Mouse (Mus musculus) thymus, postnatal 36 days (tissue): ENCODE measurements around the gene Itgb2.

Experiments
- DNase-seq, 2 experiments: peaks; one replicate each; pipeline ENCODE4 v3.0.0; 2022; ENCODE audit warnings: mixed read lengths in 2 of 2

Gene Itgb2

GRCm38 (mm10) chr10:77589117-77589516 lies 59.1 kb downstream of the Itgb2 start:
- no peak for DNase-seq

GRCm38 (mm10) chr10:77589749-77590148 lies 59.7 kb downstream of the Itgb2 start:
- no peak for DNase-seq

DNA sequence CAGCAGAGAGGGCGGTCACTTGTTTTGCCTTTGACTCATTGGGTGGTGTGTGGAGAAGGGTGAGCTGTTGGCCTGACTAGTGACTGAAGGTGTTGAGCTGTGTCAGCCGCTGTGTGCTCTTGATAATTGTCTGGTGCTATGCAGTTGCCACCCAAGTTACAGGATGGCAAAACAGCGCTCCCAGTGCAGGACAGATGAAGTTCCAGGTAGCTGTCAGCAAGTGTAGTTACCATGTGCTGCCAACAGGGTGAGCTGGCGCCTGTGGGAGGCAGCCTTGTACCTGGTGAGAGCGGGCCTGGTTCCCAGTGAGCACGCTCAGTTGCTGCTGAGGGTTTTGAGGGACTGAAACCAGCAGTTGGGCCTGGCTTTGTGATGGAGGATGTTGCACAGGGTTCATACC lies 60.8 kb downstream of the Itgb2 start:
- peak; percentile 73 to 74 for DNase-seq

DNA sequence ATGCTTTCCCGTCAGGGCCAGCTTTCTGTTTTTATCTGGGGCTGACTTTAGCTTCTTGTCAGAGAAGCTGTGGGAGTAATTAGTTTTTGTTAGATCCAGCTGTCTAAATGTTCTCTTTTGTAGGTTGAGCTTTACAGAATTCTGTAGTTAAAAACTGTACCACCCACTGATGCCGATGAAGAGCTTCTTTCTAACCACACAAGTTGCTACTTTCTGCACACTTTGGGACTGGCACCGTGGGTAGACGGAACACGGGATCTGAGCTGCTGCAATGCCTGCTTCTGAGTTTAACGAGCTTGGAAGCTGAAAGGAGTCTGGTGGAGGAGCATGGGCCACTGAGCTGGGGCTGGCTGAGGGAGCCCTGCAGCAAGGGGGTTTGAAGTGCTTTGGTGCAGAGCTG lies 61.5 kb downstream of the Itgb2 start:
- no peak for DNase-seq

DNA sequence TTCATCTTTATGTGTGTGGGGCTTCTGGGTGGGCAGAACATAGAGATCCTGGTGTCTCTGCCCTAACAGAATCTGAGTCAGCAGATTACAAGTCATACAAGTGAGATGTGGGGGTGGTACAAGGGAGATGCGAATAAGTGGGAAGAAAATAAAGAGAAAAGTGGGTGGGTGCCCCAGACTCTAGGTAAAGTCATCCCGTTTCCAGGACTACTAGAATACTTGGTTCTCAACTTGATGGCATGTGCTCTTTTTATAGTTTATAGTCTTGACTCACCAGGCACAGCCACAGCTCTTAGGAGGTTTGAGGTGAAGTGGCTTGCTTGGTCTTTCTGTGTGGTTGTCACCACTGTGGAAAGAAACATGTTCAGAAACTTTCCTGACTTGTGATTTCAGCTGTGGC lies 66.0 kb downstream of the Itgb2 start:
- no peak for DNase-seq

DNA sequence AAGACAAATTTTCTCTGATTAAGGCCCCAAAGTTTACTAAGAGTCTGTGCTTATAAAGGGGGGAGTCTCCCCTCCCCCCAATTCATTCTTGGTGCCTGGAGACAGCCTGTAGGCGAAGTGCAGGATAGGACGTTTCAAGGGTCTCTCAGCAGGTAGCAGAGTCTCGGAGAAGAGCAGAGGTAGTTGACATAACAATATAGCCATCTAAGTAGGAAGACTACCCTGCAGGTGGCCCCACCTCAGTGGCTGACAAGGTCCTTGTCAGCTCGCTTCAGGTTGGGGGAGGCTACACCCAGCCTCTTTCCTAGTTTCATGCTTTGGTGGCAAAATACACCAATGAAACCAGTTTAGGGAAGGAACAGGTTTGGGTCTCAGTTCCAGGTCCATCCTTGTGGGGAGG lies 73.0 kb downstream of the Itgb2 start:
- DNase-seq: no peak

GRCm38 (mm10) chr10:77604111-77604510 lies 74.1 kb downstream of the Itgb2 start:
- no peak for DNase-seq

DNA sequence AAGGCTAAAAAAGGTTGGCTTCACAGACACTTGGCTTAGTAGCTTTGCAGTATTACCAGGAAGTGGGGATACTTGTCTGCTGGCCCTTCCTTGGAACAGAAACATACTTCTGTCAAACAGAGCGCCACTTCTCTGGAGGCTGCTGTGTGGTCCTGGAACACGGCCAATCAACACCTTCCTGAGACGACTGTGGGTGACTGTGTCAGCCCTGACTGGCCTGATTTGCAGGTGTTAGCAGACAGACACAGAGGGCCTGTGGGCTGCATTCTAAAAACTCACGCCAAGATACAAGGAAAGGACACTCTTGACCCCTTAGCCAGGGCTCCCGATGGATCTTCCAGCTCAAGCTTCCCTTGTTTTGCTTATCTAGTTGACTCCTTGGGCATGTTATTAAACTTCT lies 74.9 kb downstream of the Itgb2 start:
- DNase-seq: no peak

DNA sequence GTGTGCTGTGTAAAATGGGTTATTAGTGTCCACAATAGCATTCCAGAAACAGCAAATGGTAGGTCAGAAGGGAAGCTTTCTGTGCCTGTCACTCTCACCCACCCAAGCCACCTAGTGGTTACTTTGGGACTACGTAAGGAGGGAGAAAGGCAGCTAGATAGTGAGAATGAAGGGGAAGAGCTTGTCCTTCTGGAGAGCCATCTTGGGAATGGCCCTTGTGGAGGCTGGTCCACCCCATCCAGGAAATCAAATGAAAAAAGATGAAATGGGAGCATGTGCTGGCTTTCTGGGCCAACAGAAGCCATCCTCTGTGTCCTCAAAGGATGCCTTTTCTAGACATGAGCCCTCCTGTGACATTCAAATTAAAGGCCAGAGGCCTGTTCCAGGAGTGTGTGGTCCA lies 75.3 kb downstream of the Itgb2 start:
- DNase-seq: no peak

GRCm38 (mm10) chr10:77605908-77606826 lies 76.1 kb downstream of the Itgb2 start, which contains the start of the genes Sumo3 and Gm49325:
Gene Sumo3, plus strand, starts transcription at chr10:77606097.
Gene Gm49325, plus strand, starts transcription at chr10:77606197.
- peak; percentile 99 to 100 for DNase-seq

GRCm38 (mm10) chr10:77606855-77607254 lies 76.8 kb downstream of the Itgb2 start:
- DNase-seq: peak in 1 of 2 experiments; percentile 39

DNA sequence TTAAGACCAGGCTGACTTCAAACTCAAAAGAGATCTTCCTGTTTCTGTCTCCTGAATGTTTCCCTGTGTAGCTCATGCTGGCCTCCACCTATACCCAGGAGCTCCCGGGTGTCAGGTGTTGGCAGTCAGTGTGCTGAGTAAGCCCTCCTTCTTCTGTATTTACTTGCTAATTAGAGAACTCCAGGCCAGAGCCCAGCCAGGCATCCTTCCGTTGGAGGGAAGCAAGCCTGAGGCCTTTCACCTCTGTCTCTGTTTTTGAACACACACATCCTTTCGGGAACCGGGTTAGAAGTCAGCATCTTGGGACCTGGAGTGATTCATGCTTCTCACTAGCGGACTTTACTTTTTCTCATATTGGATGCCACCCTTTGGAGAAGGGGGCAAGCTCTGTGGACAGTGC lies 77.4 kb downstream of the Itgb2 start:
- no peak for DNase-seq

- DNase-seq: no peak
Observed at GRCm38 (mm10) chr10:77608589-77608988, 78.5 kb downstream of the Itgb2 start.

DNA sequence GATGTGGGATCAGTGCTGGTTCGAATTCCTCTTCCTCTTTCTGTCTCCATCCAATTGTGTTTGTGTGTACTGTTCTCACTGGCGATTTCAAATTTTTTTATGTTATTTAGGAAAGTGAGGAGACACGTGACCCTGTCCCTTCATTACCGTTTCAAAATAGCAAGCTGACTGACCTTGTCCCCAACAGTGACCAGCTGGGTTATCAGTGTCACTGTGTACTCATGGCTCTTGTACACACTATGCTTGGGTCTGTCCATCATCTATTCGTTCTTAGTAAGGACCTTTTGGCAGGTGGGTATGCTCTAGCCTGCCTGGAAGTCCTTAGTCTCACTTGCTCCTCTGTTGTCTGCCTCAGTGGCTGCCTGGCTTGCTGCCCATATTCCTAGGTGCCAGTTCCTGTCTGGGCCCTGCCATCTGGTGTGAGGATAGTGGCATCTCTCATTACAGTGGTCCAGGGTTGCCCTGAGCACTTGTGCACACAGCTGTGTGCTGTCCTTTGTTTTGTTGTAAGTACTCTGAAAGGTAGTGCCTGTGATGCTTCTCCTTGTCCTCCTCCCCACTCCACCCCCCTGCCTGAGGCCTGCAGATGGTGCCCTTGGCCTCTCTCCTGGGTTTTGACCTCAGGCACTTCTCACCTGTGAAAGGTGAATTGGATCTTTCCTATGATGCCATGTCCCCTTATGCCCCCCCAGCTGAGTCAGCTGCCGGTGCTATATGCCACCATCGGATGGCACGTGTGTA lies 80.3 kb downstream of the Itgb2 start:
- DNase-seq: no peak

DNA sequence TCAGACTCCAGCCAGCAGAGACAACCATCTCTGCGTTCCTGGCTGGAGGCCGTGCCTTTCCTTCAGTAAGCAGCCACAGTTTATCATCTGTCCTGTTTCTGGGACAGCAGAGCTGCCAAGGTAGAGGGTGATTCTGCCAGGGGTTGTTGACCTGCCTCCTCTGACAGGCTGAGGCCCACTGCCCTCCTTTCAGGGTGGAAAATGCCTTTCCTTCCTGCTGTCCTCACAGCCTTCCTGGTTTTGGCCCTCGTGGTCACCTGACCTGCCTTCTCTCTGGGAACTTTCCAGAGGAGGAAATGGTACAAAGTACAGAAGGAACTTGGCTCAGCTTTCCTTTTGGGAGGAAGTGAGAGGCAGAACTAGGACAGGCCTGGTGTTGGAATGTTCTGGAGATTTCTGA lies 83.4 kb downstream of the Itgb2 start:
- DNase-seq: no peak
